Mouse (Mus musculus): ENCODE measurements at regions not wholly inside any gene's neighbourhood (a gene's known extent, or its start where the extent isn't known, plus 50 kb on each side); places are given as distances from the start of the nearest gene placed in this dataset.

- TF ChIP-seq CTCF (IDR thresholded peaks at IDR 0.05; ENCODE audit: low read depth) (no peak), EP300 (optimal IDR thresholded peaks at IDR 0.05) (no peak)
Measured at GRCm38 (mm10) chr9:33549395-33549794, 913.4 kb downstream of the Ets1 start.

All from stomach, postnatal 0 days (tissue).